Mouse (Mus musculus): ENCODE results near the gene Cilp. TPM values are rescaled to one million over a fixed set of nuclear protein-coding genes. Genes with fewer than 3 reads are reported as not detected.
A peak's percentile ranks its signal among the peaks of the same experiment; 100 is the strongest.
"Not testable (repeated sequence)": the region's sequence is repeated elsewhere in the genome, so short reads cannot be mapped to it uniquely, and the experiment has no call there.

Gene Cilp
- polyA plus RNA-seq, 1 experiment from 2014 or later, result 0.04 TPM

DNA sequence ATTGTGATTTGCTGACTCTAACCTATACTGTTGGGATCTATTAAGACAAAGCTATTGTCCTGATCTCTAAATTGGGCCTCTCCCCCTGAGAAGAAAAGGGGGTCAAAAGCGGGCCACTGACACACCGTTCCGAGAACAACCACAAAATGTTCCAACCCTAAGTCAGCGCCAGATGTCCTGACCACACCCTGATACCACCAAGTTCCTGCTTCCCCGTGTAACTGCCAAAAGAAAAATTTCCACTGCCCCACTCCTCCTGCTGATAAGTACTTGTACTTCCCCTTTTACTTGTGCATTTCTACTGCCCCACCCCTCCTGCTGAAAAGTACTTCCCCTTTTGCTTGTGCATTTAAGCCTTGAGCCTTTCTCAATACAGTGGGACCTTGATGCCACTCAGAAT lies 23.3 kb downstream of the Cilp start:
- not testable (repeated sequence) for H3K27me3 ChIP-seq (ENCODE audit: low read depth, poor library complexity, severe bottlenecking); H3K27ac ChIP-seq (replicated peaks); DNase-seq (ENCODE audit: low spot score); H3K4me1 ChIP-seq; H3K36me3 ChIP-seq; H3K9me3 ChIP-seq (replicated peaks); H3K4me3 ChIP-seq
- WGBS, result 88% methylated on average over 5 of the region's 5 CpGs

DNA sequence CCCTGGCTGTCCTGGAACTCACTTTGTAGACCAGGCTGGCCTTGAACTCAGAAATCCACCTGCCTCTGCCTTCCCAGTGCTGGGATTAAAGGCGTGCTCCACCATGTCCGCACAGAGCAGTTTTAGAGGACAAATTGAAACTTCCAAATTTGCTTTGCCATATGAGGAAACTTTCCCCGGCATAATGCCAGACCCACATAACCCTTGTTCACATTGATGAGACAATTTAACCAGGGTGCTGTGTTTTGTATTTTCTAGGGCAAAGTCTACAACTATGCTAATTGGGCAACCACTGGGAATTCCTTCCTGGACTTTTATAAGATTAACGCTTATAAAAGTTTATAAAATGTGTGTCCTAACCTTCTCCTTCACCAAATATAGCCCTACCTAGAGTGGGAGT lies 25.0 kb downstream of the Cilp start:
- WGBS, result 91% methylated on average over 4 of the region's 4 CpGs
- no peaks in the 10 kb centered on the region for H3K27me3 ChIP-seq (ENCODE audit: low read depth, poor library complexity, severe bottlenecking)
- no peak overlapping the region for H3K27ac ChIP-seq (replicated peaks)
- H3K36me3 ChIP-seq, result no peaks in the 10 kb centered on the region
- H3K9me3 ChIP-seq (replicated peaks), result no peaks in the 10 kb centered on the region
- H3K4me3 ChIP-seq, result no peak overlapping the region
- H3K4me1 ChIP-seq, result peaks cover 13% of the 10 kb centered on the region
- no peak for DNase-seq (ENCODE audit: low spot score)

DNA sequence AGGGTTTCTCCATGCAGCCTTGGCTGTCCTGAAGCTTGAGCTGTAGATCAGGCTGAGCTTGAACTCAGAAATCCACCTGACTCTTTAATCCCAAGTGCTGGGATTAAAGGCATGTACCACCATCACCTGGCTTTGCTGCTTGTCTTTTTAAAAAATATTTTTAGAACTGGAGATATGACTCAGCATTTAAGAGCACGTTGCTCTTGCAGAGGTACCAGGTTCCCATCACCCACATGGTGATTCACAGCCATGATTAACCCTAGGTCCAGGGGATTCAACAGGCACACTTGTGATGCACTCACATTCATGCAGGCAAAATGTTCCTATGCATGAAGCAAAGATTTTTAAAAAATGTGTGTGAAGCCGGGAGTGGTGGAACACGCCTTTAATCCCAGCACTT lies 27.4 kb downstream of the Cilp start:
- Histone ChIP-seq H3K27ac (replicated peaks) (no peak overlapping the region), H3K4me1 (peaks cover 24% of the 10 kb centered on the region), H3K27me3 (ENCODE audit: low read depth, poor library complexity, severe bottlenecking) (no peaks in the 10 kb centered on the region), H3K36me3 (peaks cover 5% of the 10 kb centered on the region), H3K4me3 (no peak overlapping the region), H3K9me3 (replicated peaks) (no peaks in the 10 kb centered on the region)
- 90% methylated on average over 3 of the region's 3 CpGs for whole genome bisulfite sequencing
- no peak for DNase-seq (ENCODE audit: low spot score)

DNA sequence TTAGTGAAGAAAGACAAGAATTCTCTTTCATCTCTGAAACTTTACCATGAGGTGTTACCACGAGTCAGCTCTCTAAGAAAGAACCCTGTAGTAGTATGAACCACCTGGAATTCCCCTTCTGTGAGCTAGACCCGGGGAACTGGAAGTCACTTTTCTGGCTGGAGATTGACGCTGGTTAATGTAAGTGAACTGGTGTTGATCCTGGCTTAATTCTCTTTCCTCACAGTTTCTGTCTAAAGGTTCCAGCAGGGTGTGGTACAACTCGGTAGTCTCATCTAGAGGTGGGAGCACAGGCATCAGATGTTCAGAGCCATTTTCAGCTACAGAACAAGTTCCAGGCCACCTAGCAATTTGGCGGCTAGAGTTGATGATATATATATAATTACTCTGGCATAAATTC lies 28.1 kb downstream of the Cilp start:
- Histone ChIP-seq H3K4me3 (peak overlapping the region; percentile 81), H3K27ac (replicated peaks) (peak overlapping the region; percentile 90), H3K36me3 (peaks cover 9% of the 10 kb centered on the region), H3K9me3 (replicated peaks) (no peaks in the 10 kb centered on the region), H3K4me1 (peaks cover 24% of the 10 kb centered on the region), H3K27me3 (ENCODE audit: low read depth, poor library complexity, severe bottlenecking) (no peaks in the 10 kb centered on the region)
- WGBS, result 44% methylated on average over 5 of the region's 5 CpGs
- DNase-seq (ENCODE audit: low spot score), result no peak

DNA sequence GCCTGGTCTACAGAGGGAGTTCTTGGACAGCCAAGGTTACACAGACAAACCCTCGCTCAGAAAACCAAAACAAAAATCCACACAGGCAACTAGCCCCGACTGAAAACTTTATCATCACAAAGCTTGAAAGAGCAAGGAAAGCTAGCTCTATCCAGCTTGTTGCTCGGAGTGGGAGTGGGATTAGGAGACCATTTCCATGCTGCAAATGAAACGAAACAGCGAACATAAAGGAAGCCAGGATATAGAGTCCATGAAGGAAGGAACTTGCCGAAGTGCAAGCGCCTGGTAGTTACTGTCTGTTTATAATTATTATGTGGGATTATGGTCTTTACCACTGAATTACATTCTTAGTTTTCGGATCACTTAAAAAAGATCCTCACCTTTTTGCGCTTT lies 28.6 kb downstream of the Cilp start:
- Histone ChIP-seq H3K27me3 (ENCODE audit: low read depth, poor library complexity, severe bottlenecking) (no peaks in the 10 kb centered on the region), H3K4me1 (peaks cover 24% of the 10 kb centered on the region), H3K4me3 (peak overlapping the region; percentile 81), H3K9me3 (replicated peaks) (no peaks in the 10 kb centered on the region), H3K36me3 (peaks cover 9% of the 10 kb centered on the region), H3K27ac (replicated peaks) (peak overlapping the region; percentile 90)
- 2% methylated on average over 9 of the region's 9 CpGs for WGBS
- peak; percentile 17 for DNase-seq (ENCODE audit: low spot score)

DNA sequence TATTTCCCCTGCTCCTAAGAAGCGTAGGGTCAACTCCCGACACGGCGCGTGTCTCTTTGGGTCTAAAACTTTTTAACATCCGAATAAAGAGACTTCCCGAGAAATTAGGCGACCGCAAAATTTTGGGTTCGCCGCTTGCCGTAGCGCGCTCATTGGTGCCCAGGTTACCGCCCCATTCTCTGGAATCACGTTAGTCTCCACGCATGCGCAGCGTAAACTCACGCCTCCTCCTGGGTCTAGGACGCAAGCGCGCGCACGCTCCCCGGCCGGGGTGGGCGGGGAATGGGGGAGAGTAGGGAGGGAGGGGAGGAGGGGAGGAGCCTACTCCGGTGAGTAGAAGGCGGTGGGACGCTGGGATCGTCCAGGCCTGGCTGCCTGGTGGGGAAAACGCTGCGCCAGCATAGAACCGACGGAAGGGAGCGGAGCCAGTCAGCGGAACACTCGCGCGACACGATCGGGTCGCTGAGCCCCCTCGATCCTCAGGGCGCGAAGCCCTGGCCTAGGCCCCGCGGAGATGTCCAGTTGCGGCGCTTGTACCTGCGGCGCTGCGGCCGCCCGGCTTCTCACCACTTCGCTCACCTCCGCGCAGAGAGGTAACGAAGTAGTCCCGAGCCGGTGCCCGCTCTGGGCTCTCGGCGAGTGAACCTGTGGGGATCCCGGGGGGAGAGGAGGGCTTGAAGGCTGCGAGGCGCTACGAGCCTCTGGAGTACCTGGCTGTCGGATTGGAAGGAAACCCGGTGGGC lies 29.2 kb downstream of the Cilp start, which contains the start of gene Clpx:
Clpx (plus strand) TSS at position 288 of the 743 bp plus-strand sequence.
- Histone ChIP-seq H3K36me3 (peaks cover 9% of the 10 kb centered on the region), H3K27ac (replicated peaks) (peak within 1 kb of the TSS; percentile 90), H3K4me1 (peaks cover 24% of the 10 kb centered on the region), H3K27me3 (ENCODE audit: low read depth, poor library complexity, severe bottlenecking) (no peaks in the 10 kb centered on the region), H3K9me3 (replicated peaks) (no peaks in the 10 kb centered on the region), H3K4me3 (peak within 1 kb of the TSS; percentile 81)
- DNase-seq (ENCODE audit: low spot score), result peak; percentile 99
- WGBS, result under 1% methylated on average over 71 of the region's 71 CpGs

DNA sequence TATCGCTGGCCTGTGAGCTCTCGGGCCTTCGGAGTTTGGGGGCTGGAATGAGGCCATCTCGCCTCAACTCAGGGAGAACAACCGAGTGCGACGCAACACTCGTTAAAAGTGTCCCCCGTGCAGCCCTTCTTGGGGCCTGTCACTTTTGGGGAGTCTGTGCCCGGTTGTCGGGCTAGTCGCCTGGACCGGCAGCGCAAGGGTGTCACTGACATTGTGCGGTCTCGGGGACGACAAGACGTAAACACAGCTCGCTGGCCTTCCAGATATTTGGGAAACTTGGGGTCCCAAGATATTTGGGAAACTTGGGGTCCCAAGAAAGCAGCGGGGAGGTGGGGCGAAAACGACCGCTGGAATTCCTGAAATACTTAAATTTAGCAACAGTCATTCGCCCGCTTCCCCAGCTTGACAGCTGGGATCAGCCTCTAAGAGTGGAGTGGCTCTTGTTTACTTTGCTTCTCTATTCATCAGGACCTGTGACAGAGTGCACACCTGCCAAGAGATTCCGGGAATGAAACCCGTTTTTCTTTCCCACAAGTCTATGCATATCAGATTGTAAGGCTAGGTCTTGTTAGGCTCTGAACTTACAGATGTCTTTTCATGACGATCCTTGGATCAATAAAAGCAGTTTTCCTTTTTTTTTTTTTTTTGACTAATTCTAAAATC lies 29.9 kb downstream of the Cilp start:
- Histone ChIP-seq H3K4me3 (peak overlapping the region; percentile 81), H3K4me1 (peaks cover 24% of the 10 kb centered on the region), H3K9me3 (replicated peaks) (no peaks in the 10 kb centered on the region), H3K36me3 (peaks cover 13% of the 10 kb centered on the region), H3K27ac (replicated peaks) (peak overlapping the region; percentile 90), H3K27me3 (ENCODE audit: low read depth, poor library complexity, severe bottlenecking) (no peaks in the 10 kb centered on the region)
- DNase-seq (ENCODE audit: low spot score), result no peak
- 6% methylated on average over 28 of the region's 28 CpGs for WGBS

DNA sequence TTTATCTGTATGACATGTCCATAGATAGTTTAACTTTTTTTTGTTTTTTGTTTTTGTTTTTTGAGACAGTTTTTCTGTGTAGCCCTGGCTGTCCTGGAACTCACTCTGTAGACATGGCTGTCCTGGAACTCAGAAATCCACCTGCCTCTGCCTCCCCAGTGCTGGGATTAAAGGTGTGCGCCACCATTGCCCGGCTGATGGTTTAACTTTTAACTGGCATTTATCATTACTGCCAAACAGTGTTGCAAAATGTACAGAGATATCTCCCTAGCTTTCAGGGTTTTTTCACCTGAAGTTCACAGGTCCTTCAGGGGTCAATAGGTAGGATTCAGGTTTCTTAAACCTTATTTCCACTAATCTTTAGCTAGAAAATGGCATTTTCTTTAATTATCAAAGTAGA lies 32.1 kb downstream of the Cilp start:
- 100% methylated on average over 2 of the region's 2 CpGs for WGBS
- no peaks in the 10 kb centered on the region for H3K27me3 ChIP-seq (ENCODE audit: low read depth, poor library complexity, severe bottlenecking)
- H3K36me3 ChIP-seq, result peaks cover 34% of the 10 kb centered on the region
- no peak overlapping the region for H3K4me3 ChIP-seq
- no peaks in the 10 kb centered on the region for H3K9me3 ChIP-seq (replicated peaks)
- H3K4me1 ChIP-seq, result peaks cover 24% of the 10 kb centered on the region
- no peak for DNase-seq (ENCODE audit: low spot score)
- no peak overlapping the region for H3K27ac ChIP-seq (replicated peaks)

DNA sequence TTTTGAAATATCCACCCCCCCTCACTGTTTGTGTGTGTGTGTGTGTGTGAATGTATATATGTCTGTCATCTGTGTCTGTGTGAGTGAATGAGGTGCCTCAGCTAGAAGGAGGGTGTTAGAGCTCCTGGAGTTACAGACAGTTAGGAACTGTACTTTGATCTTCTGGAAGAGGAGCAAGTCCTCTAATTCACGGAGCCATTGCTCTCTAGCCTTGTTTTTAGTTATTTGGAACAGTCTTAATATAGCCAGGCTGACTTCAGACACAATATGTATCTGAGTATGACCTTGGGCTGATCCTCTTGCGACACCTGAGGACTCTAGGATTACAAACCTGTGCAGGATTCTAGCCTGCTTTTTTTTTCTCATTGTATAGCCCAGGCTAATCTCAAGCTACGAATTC lies 33.8 kb downstream of the Cilp start:
- peaks cover 51% of the 10 kb centered on the region for H3K36me3 ChIP-seq
- 92% methylated on average over 3 of the region's 3 CpGs for WGBS

DNA sequence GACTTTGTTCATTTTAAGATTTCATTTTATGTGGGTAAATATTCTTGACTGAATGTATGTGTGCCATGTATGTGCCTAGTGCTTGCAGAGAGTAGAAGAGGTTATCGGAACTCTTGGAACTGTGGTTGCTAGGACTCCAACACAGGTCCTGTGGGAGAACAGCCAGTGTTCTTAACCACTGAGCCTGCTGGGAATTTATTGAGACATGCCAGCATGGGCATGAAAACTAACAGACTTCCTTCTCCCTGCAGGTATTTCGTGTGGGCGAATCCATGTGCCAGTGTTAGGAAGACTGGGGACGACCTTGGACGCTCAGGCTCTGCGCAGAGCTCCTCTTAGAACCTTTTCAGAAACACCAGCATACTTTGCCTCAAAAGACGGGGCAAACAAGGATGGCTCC lies 34.7 kb downstream of the Cilp start:
- Histone ChIP-seq H3K9me3 (replicated peaks) (no peaks in the 10 kb centered on the region), H3K4me3 (no peak overlapping the region), H3K36me3 (peaks cover 58% of the 10 kb centered on the region), H3K27ac (replicated peaks) (no peak overlapping the region), H3K27me3 (ENCODE audit: low read depth, poor library complexity, severe bottlenecking) (no peaks in the 10 kb centered on the region), H3K4me1 (peaks cover 14% of the 10 kb centered on the region)
- DNase-seq (ENCODE audit: low spot score), result no peak
- 96% methylated on average over 7 of the region's 7 CpGs for WGBS

More for the DNA sequence above, 33.8 kb downstream of the Cilp start:
- no peak overlapping the region for H3K27ac ChIP-seq (replicated peaks)
- peaks cover 16% of the 10 kb centered on the region for H3K4me1 ChIP-seq
- no peaks in the 10 kb centered on the region for H3K27me3 ChIP-seq (ENCODE audit: low read depth, poor library complexity, severe bottlenecking)
- no peak overlapping the region for H3K4me3 ChIP-seq
- H3K9me3 ChIP-seq (replicated peaks), result no peaks in the 10 kb centered on the region
- no peak for DNase-seq (ENCODE audit: low spot score)

DNA sequence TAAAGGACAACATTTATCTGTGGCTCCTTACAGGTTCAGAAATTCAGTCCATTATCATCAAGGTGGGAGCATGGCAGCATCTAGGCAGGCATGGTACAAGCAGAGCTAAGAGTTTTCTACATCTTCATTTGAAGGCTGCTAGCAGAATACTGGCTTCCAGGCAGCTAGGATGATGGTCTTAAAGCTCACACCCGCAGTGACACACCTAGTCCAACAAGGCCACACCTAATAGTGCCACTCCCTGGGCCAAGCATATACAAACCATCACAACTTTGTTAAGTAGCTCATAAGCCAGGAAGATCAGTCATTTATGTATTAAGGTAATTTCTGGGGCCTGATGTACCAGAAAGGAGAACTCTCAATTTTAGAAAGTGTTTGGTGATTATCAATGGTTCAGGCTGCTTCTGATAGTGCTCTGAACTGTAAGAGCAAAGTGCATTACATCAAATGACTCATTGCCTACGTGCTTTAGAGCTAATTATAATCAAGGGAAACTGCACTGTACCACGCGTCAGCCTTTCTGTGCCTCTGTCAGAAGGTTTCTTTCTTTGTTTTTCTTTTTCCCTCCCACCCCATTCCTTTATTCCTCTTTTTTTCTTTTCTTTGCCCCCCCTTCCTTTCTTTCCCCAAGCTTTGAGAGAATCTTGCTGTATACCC lies 37.5 kb downstream of the Cilp start:
- DNase-seq (ENCODE audit: low spot score), result no peak
- 92% methylated on average over 4 of the region's 4 CpGs for WGBS
- no peaks in the 10 kb centered on the region for H3K9me3 ChIP-seq (replicated peaks)
- no peaks in the 10 kb centered on the region for H3K4me1 ChIP-seq
- H3K36me3 ChIP-seq, result peaks cover 76% of the 10 kb centered on the region
- H3K4me3 ChIP-seq, result no peak overlapping the region
- H3K27ac ChIP-seq (replicated peaks), result no peak overlapping the region
- no peaks in the 10 kb centered on the region for H3K27me3 ChIP-seq (ENCODE audit: low read depth, poor library complexity, severe bottlenecking)

DNA sequence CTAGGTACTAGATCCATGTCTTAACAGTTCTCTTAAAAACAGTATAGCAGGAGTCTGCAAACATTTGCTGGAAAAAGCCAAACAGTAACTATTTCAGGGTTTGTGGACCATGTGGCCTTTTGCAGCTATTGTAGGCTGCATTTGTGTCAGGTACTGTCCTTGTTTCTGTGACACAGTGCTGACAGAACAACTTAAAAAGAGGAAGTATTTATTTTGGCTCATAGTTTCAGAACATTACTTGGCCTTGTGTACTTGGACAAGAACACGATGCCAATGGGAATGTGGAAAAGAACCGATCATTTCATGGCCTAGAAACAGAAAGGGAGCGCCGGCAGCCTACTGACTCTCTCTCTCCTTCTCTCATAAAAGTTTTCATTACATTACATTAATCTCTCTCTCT lies 38.6 kb downstream of the Cilp start:
- Histone ChIP-seq H3K4me3 (no peak overlapping the region), H3K27me3 (ENCODE audit: low read depth, poor library complexity, severe bottlenecking) (no peaks in the 10 kb centered on the region), H3K4me1 (no peaks in the 10 kb centered on the region), H3K36me3 (peaks cover 81% of the 10 kb centered on the region), H3K9me3 (replicated peaks) (no peaks in the 10 kb centered on the region), H3K27ac (replicated peaks) (no peak overlapping the region)
- DNase-seq (ENCODE audit: low spot score), result no peak
- 98% methylated on average over 4 of the region's 4 CpGs for WGBS

DNA sequence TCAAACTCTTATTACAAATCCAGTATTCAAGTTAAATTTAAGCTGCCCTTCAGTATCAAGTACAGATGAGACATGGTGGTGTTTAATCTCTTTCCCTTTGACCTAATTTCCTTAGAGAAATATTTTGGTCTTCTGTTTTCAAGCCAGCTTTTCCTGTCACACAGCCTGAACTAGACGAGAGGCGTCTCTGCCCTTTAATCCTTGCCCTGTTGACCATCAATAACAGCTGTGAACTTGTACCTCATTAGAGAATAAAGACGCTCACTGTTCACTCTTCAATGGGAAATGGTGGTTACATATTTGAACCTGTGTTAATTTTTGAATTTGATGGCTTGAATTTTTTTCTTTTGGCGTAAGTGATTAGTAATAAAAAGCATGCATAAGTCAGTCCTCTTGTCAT lies 39.3 kb downstream of the Cilp start:
- no peaks in the 10 kb centered on the region for H3K4me1 ChIP-seq
- no peak overlapping the region for H3K4me3 ChIP-seq
- H3K27ac ChIP-seq (replicated peaks), result no peak overlapping the region
- WGBS, result 88% methylated on average over 4 of the region's 4 CpGs
- no peaks in the 10 kb centered on the region for H3K27me3 ChIP-seq (ENCODE audit: low read depth, poor library complexity, severe bottlenecking)
- DNase-seq (ENCODE audit: low spot score), result no peak
- H3K36me3 ChIP-seq, result peaks cover 88% of the 10 kb centered on the region
- H3K9me3 ChIP-seq (replicated peaks), result no peaks in the 10 kb centered on the region
